Comparison of ENCODE assay signal across 8 mouse cellular contexts in genomic region chr5:136135571-136136291, GRCm38 (mm10). TPM values are rescaled to one million over a fixed set of nuclear protein-coding genes. Genes with fewer than 3 reads are reported as not detected.
A peak's percentile ranks its signal among the peaks of the same experiment; 100 is the strongest.
DNase-seq lines count a peak whose midpoint lies in the region; ATAC-seq and TF ChIP-seq lines count a peak whose summit lies in the region.

Gene Lrwd1, minus strand, starts transcription at chr5:136136074.
Gene Alkbh4, plus strand, starts transcription at chr5:136136146.

- no peak for TF ChIP-seq CTCF in G1E (IDR thresholded peaks at IDR 0.05; ENCODE audit: low read depth, low read length)
- TF ChIP-seq CTCF in layer of hippocampus, adult 2 months (conservative IDR thresholded peaks at IDR 0.05) = peak; percentile 82
- TF ChIP-seq CTCF in lung, embryonic 14.5 days (IDR thresholded peaks at IDR 0.05; ENCODE audit: low read depth) = peak; percentile 75
- TF ChIP-seq CTCF in olfactory bulb, adult 2 months (IDR thresholded peaks at IDR 0.05; ENCODE audit: insufficient read depth, low read depth, low read length) = peak; percentile 51
- TF ChIP-seq CTCF in thymus, adult 2 months (IDR thresholded peaks at IDR 0.05; ENCODE audit: borderline replicate concordance, control insufficient read depth, extremely low read depth, insufficient read depth, low read length, poor library complexity) = peak; percentile 56; the same call in 1 of the 2 replicates

- H3K27ac ChIP-seq in forebrain, embryonic 16.5 days (ENCODE audit: low read length) = peak within 1 kb of the TSS; percentile 35
- peak within 1 kb of the TSS; percentile 81 for H3K27ac ChIP-seq in layer of hippocampus, adult 2 months
- no peak within 1 kb of the TSS for H3K27ac ChIP-seq in lung, embryonic 14.5 days (ENCODE audit: low read depth)
- no peak within 1 kb of the TSS for H3K27ac ChIP-seq in olfactory bulb, adult 2 months (ENCODE audit: insufficient read depth, low read depth, low read length)
- H3K27ac ChIP-seq in thymus, adult 2 months (ENCODE audit: control insufficient read depth, insufficient read depth, low read length) = peak within 1 kb of the TSS; percentile 78

- ATAC-seq in G1E (ENCODE audit: extremely low read depth, insufficient number of reproducible peaks, low FRiP score, poor library complexity, severe bottlenecking) = peak; percentile 89
- ATAC-seq in forebrain, embryonic 16.5 days = peak; percentile 98
- ATAC-seq in lung, embryonic 14.5 days (ENCODE audit: insufficient read depth) = peak; percentile 97

- H3K9ac ChIP-seq in forebrain, embryonic 16.5 days (replicated peaks; ENCODE audit: low read depth, low read length) = peak within 1 kb of the TSS; percentile 72
- H3K9ac ChIP-seq in lung, embryonic 14.5 days = peak within 1 kb of the TSS; percentile 79

- H3K4me1 ChIP-seq in G1E (ENCODE audit: insufficient read depth, low read depth, low read length) = peaks cover 62% of the 10 kb centered on the region
- H3K4me1 ChIP-seq in forebrain, embryonic 16.5 days (replicated peaks; ENCODE audit: control insufficient read depth, insufficient read depth, low read length) = peaks cover 20% of the 10 kb centered on the region
- H3K4me1 ChIP-seq in lung, embryonic 14.5 days (ENCODE audit: insufficient read depth) = no peaks in the 10 kb centered on the region
- peaks cover 8% of the 10 kb centered on the region for H3K4me1 ChIP-seq in olfactory bulb, adult 2 months (ENCODE audit: control insufficient read depth, insufficient read depth, low read length)
- H3K4me1 ChIP-seq in thymus, adult 2 months (replicated peaks; ENCODE audit: control insufficient read depth, insufficient read depth, low read length) = peaks cover 19% of the 10 kb centered on the region

- peak; percentile 62 for TF ChIP-seq POLR2A in olfactory bulb, adult 2 months (IDR thresholded peaks at IDR 0.05; ENCODE audit: insufficient read depth, low read depth, low read length)
- TF ChIP-seq POLR2A in thymus, adult 2 months (IDR thresholded peaks at IDR 0.05; ENCODE audit: control insufficient read depth, extremely low read depth, insufficient read depth, low read length, poor library complexity) = peak; percentile 69; the same call in 1 of the 2 replicates

- H3K4me2 ChIP-seq in forebrain, embryonic 16.5 days (ENCODE audit: low read length) = peak within 1 kb of the TSS; percentile 63
- peak within 1 kb of the TSS; percentile 61 for H3K4me2 ChIP-seq in lung, embryonic 14.5 days

- intact Hi-C loops in heart, postnatal 36 days (cut with DNase I) = loop anchor here (1.0 kb wide), 2 partner anchors 18 to 51 kb away; no protein-coding TSS in a partner anchor

- peaks cover 75% of the 10 kb centered on the region for H3K36me3 ChIP-seq in G1E (replicated peaks)
- H3K36me3 ChIP-seq in forebrain, embryonic 16.5 days (ENCODE audit: control insufficient read depth, insufficient read depth) = peaks cover 5% of the 10 kb centered on the region
- H3K36me3 ChIP-seq in lung, embryonic 14.5 days (ENCODE audit: insufficient read depth) = peaks cover 56% of the 10 kb centered on the region
- peaks cover 19% of the 10 kb centered on the region for H3K36me3 ChIP-seq in thymus, adult 2 months (ENCODE audit: control insufficient read depth, insufficient read depth, low read length)

- peak; percentile 78 for DNase-seq in G1E (ENCODE audit: low spot score)
- DNase-seq in cerebellum, adult 18-20 months = peak; percentile 96 to 97
- peak; percentile 94 to 95 for DNase-seq in heart, postnatal 36 days
- peak; percentile 95 to 96 for DNase-seq in layer of hippocampus, adult 2 months (ENCODE audit: low spot score in 2 of 2)
- peak; percentile 99 for DNase-seq in lung, embryonic 14.5 days
- DNase-seq in thymus, adult 2 months = peak; percentile 97

- no peaks in the 10 kb centered on the region for H3K27me3 ChIP-seq in G1E (ENCODE audit: insufficient read depth, low read length)
- no peaks in the 10 kb centered on the region for H3K27me3 ChIP-seq in forebrain, embryonic 16.5 days (replicated peaks; ENCODE audit: control insufficient read depth, insufficient read depth, low read length)
- H3K27me3 ChIP-seq in lung, embryonic 14.5 days (ENCODE audit: insufficient read depth, low read length) = no peaks in the 10 kb centered on the region
- no peaks in the 10 kb centered on the region for H3K27me3 ChIP-seq in thymus, adult 2 months (ENCODE audit: control insufficient read depth, insufficient read depth, low read length)

- H3K4me3 ChIP-seq in G1E (ENCODE audit: low read depth, low read length) = peak within 1 kb of the TSS; percentile 86
- peak within 1 kb of the TSS; percentile 54 for H3K4me3 ChIP-seq in forebrain, embryonic 16.5 days (replicated peaks; ENCODE audit: low read length)
- H3K4me3 ChIP-seq in layer of hippocampus, adult 2 months = peak within 1 kb of the TSS; percentile 73
- peak within 1 kb of the TSS; percentile 56 for H3K4me3 ChIP-seq in lung, embryonic 14.5 days (ENCODE audit: low read depth, low read length)
- H3K4me3 ChIP-seq in olfactory bulb, adult 2 months (ENCODE audit: insufficient read depth, low read depth, low read length) = peak within 1 kb of the TSS; percentile 74
- peak within 1 kb of the TSS; percentile 96 for H3K4me3 ChIP-seq in thymus, adult 2 months (ENCODE audit: control insufficient read depth, insufficient read depth, low read length)

- WGBS in forebrain, embryonic 16.5 days = under 1% methylated on average over 60 of the region's 60 CpGs
- under 1% methylated on average over 60 of the region's 60 CpGs for WGBS in lung, embryonic 14.5 days
- under 1% methylated on average over 60 of the region's 60 CpGs for WGBS in olfactory bulb, adult 2 months
- under 1% methylated on average over 60 of the region's 60 CpGs for WGBS in thymus, adult 2 months

- H3K9me3 ChIP-seq in G1E (replicated peaks) = no peaks in the 10 kb centered on the region
- H3K9me3 ChIP-seq in forebrain, embryonic 16.5 days (ENCODE audit: control insufficient read depth, low read length) = no peaks in the 10 kb centered on the region
- no peaks in the 10 kb centered on the region for H3K9me3 ChIP-seq in lung, embryonic 14.5 days (ENCODE audit: low read depth, low read length)

RNA-seq across cellular contexts. Expression of gene Lrwd1, which starts in this region (rescaled TPM):
- total RNA-seq in G1E (2014; fragmentation: Nextera tagmentation) = 16.6 and 16.9 TPM in 2 replicates
- 43.3 and 51.8 TPM in 2 replicates for total RNA-seq in G1E (2017)
- 92.6 and 112 TPM in 2 replicates for polyA plus RNA-seq in G1E (2012)
- polyA plus RNA-seq in forebrain, embryonic 16.5 days (2015; fragmentation: Nextera tagmentation; extraction: Ambion mirVana) = 32.1 and 32.7 TPM in 2 replicates
- total RNA-seq in heart, postnatal 36 days (2021) = 1 to 10 TPM; 5.7 to 6.6 TPM
- 10 to 100 TPM; 15.7 to 16.9 TPM for total RNA-seq in layer of hippocampus, adult 2 months (2021)
- polyA plus RNA-seq in lung, embryonic 14.5 days (2014; fragmentation: Nextera tagmentation; extraction: Ambion mirVana) = 36.6 and 37.6 TPM in 2 replicates
- not detected in 2 replicates for polyA plus RNA-seq in olfactory bulb, adult 2 months (2012; ENCODE audit: insufficient read depth, insufficient read length, low replicate concordance, missing spikeins)
- 136 and 138 TPM in 2 replicates for polyA plus RNA-seq in thymus, adult 2 months (2012; rRNA removed)

RNA-seq across cellular contexts. Expression of gene Alkbh4, which starts in this region (rescaled TPM):
- 21.9 and 24.5 TPM in 2 replicates for total RNA-seq in G1E (2014; fragmentation: Nextera tagmentation)
- total RNA-seq in G1E (2017) = 12.4 and 16.4 TPM in 2 replicates
- 36.8 and 38.6 TPM in 2 replicates for polyA plus RNA-seq in G1E (2012)
- 18.0 and 19.4 TPM in 2 replicates for polyA plus RNA-seq in forebrain, embryonic 16.5 days (2015; fragmentation: Nextera tagmentation; extraction: Ambion mirVana)
- total RNA-seq in heart, postnatal 36 days (2021) = 1 to 10 TPM; 4.4 to 4.7 TPM
- total RNA-seq in layer of hippocampus, adult 2 months (2021) = 10 to 100 TPM; 10.1 to 11.6 TPM
- 12.9 and 14.8 TPM in 2 replicates for polyA plus RNA-seq in lung, embryonic 14.5 days (2014; fragmentation: Nextera tagmentation; extraction: Ambion mirVana)
- not detected in 2 replicates for polyA plus RNA-seq in olfactory bulb, adult 2 months (2012; ENCODE audit: insufficient read depth, insufficient read length, low replicate concordance, missing spikeins)
- polyA plus RNA-seq in thymus, adult 2 months (2012; rRNA removed) = 54.2 and 55.2 TPM in 2 replicates

Comparison
In these comparisons a context has a peak if more than half of its experiments do, and no peak if none do; other contexts are left out.
1. RNA of gene Lrwd1 (polyA plus RNA-seq): 136 to 138 TPM in thymus, adult 2 months, 92.6 to 112 TPM in G1E, 36.6 to 37.6 TPM in lung, embryonic 14.5 days and 32.1 to 32.7 TPM in forebrain, embryonic 16.5 days; not detected in olfactory bulb, adult 2 months; every median in the first group is over 10 times any median in the second.
2. RNA of gene Alkbh4 (polyA plus RNA-seq): 54.2 to 55.2 TPM in thymus, adult 2 months, 36.8 to 38.6 TPM in G1E, 18.0 to 19.4 TPM in forebrain, embryonic 16.5 days and 12.9 to 14.8 TPM in lung, embryonic 14.5 days; not detected in olfactory bulb, adult 2 months; every median in the first group is over 10 times any median in the second.
3. H3K27ac ChIP-seq: peak in forebrain, embryonic 16.5 days (single experiment), layer of hippocampus, adult 2 months (single experiment) and thymus, adult 2 months (single experiment); none in lung, embryonic 14.5 days (single experiment) and olfactory bulb, adult 2 months (single experiment).
4. Peak in every context shown above with its lines, with median percentiles within 50 percentile points of each other: ATAC-seq, DNase-seq and H3K4me3 ChIP-seq.